Mouse (Mus musculus): ENCODE measurements around the gene Txnrd2. TPM values are rescaled to one million over a fixed set of nuclear protein-coding genes. Genes with fewer than 3 reads are reported as not detected.

Gene Txnrd2
- total and polyA plus RNA-seq, 3 experiments = 14.6 to 24.1 (median 22.0) TPM

DNA sequence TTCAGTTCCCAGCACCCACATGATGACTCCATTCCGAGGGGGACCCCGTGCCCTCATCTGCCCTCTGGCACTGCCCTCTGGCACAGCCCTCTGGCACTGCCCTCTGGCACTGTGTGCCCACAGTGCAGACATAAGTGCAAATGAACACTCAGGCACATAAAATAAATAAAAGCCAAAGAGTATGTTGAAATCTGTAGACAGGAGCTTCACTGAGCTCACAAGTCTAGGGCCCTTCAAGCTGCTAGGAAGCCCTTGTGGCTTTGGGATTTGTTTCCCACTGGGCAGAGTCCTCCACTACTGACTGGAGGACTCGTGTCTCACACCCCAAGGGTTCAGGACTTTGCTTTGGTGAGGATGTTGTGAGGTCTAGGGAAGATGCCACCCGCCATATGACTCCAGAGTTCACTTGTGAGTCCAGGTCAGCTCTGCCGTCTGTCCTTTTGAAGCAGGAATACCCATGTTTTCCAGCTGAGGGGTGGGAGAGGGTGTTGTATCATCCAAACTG, 1.9 kb downstream of the Txnrd2 start:
- no peak overlapping the region for H3K4me3 ChIP-seq (replicated peaks in 1 of 3; ENCODE audit: low read depth in 2 of 3, low read length in 2 of 3, poor library complexity in 1 of 3)
- H3K9ac ChIP-seq (ENCODE audit: insufficient read depth, low read depth) = no peak overlapping the region
- no peak for DNase-seq (ENCODE audit: extremely low read depth)
- H3K36me3 ChIP-seq (replicated peaks in 1 of 2; ENCODE audit: control insufficient read depth in 1 of 2, insufficient read depth in 1 of 2, low read length in 1 of 2) = peaks cover 3 to 44% of the 10 kb centered on the region in 2 experiments
- in situ Hi-C loops (cut with MboI; ENCODE audit: low pct_ligation_motif_present, low pct_unique_long_range_greater_than_20kb, low sequenced_read_pairs) (no loop called here), dilution Hi-C loops (cut with MboI; ENCODE audit: extremely low pct_ligation_motif_present, extremely low pct_unique_long_range_greater_than_20kb, low sequenced_read_pairs) (no loop called here)
- TF ChIP-seq IRF4 (IDR thresholded peaks at IDR 0.05; ENCODE audit: low read depth, low read length) (no peak), TCF12 (IDR thresholded peaks at IDR 0.05; ENCODE audit: low read depth, low read length) (no peak), RCOR1 (conservative IDR thresholded peaks at IDR 0.05; ENCODE audit: low read depth, low read length) (no peak), MXI1 (IDR thresholded peaks at IDR 0.05; ENCODE audit: low read depth, low read length) (no peak), POLR2A (IDR thresholded peaks at IDR 0.05; ENCODE audit: low read depth, low read length) (no peak), TBP (conservative IDR thresholded peaks at IDR 0.05; ENCODE audit: low read depth, low read length) (no peak), PAX5 (IDR thresholded peaks at IDR 0.05; ENCODE audit: low read length) (no peak), NELFE (IDR thresholded peaks at IDR 0.05; ENCODE audit: low read depth, low read length) (no peak), ZMIZ1 (IDR thresholded peaks at IDR 0.05; ENCODE audit: low read depth, low read length) (no peak), MAFK (IDR thresholded peaks at IDR 0.05; ENCODE audit: insufficient replicate concordance, low read length) (no peak), BHLHE40 (IDR thresholded peaks at IDR 0.05; ENCODE audit: low read depth, low read length) (no peak), POLR2AphosphoS2 (IDR thresholded peaks at IDR 0.05; ENCODE audit: low read depth, low read length) (no peak), NRF1 (IDR thresholded peaks at IDR 0.05; ENCODE audit: low read depth, low read length) (no peak), GABPA (IDR thresholded peaks at IDR 0.05; ENCODE audit: insufficient replicate concordance, low read depth, low read length) (no peak)
- peaks cover 6% of the 10 kb centered on the region for H3K79me2 ChIP-seq (replicated peaks; ENCODE audit: control insufficient read depth, extremely low read depth, insufficient read depth, poor library complexity, severe bottlenecking)
- no peak overlapping the region for H3K4me2 ChIP-seq (ENCODE audit: insufficient read depth, low read depth, poor library complexity, severe bottlenecking)
- H3K4me1 ChIP-seq (ENCODE audit: control insufficient read depth in 1 of 2, insufficient read depth in 2 of 2) = peaks cover 16 to 44% of the 10 kb centered on the region in 2 experiments
- no peaks in the 10 kb centered on the region for H3K9me3 ChIP-seq (replicated peaks; ENCODE audit: low read length)
- no peaks in the 10 kb centered on the region for H3K27me3 ChIP-seq (replicated peaks)
- H3K27ac ChIP-seq (ENCODE audit: insufficient read depth, low read depth) = no peak overlapping the region

DNA sequence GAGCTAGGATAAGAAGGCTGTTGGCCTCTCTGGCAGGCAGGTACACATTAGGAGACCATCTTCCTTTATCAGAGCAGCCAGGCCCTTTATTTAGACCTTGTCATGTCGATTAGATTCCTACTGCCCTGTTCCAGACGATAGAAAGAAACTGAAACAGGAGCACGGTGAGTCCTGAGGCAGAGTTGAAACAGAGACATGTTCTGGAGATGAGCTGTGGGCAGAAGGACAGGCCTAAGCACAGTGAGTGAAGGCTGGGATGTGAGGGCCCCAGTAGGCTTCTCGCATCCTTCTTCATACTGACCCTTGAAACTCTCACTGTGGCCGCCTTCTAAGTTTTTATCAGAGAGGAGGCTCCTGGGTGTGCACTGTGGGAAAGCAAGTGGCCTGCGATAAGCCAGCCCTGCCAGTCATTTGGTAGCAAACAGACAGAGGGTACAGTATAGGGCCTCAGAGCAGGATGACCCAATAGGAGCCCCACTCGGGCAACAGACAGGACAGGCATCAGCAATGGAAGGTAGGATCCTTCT, 2.4 kb downstream of the Txnrd2 start:
- H3K27me3 ChIP-seq (replicated peaks) = no peaks in the 10 kb centered on the region
- dilution Hi-C loops (cut with MboI; ENCODE audit: extremely low pct_ligation_motif_present, extremely low pct_unique_long_range_greater_than_20kb, low sequenced_read_pairs) = no loop called here
- no peak for DNase-seq (ENCODE audit: extremely low read depth)
- H3K36me3 ChIP-seq (replicated peaks in 1 of 2; ENCODE audit: control insufficient read depth in 1 of 2, insufficient read depth in 1 of 2, low read length in 1 of 2) = peaks cover 0 to 41% of the 10 kb centered on the region in 2 experiments
- H3K79me2 ChIP-seq (replicated peaks; ENCODE audit: control insufficient read depth, extremely low read depth, insufficient read depth, poor library complexity, severe bottlenecking) = peaks cover 6% of the 10 kb centered on the region
- H3K27ac ChIP-seq (ENCODE audit: insufficient read depth, low read depth) = no peak overlapping the region
- no peak for TF ChIP-seq NRF1 (IDR thresholded peaks at IDR 0.05; ENCODE audit: low read depth, low read length)
- no peak for TF ChIP-seq GABPA (IDR thresholded peaks at IDR 0.05; ENCODE audit: insufficient replicate concordance, low read depth, low read length)
- no peak for TF ChIP-seq UBTF (IDR thresholded peaks at IDR 0.05; ENCODE audit: low read depth, low read length)
- TF ChIP-seq MAZ (IDR thresholded peaks at IDR 0.05; ENCODE audit: low read depth, low read length) = no peak
- TF ChIP-seq E2F4 (IDR thresholded peaks at IDR 0.05; ENCODE audit: insufficient replicate concordance, low read depth, low read length) = no peak
- no peak for TF ChIP-seq USF1 (IDR thresholded peaks at IDR 0.05; ENCODE audit: low read depth, low read length)
- TF ChIP-seq USF2 (conservative IDR thresholded peaks at IDR 0.05; ENCODE audit: low read depth, low read length) = no peak
- TF ChIP-seq ZKSCAN1 (IDR thresholded peaks at IDR 0.05; ENCODE audit: borderline replicate concordance, low read depth, low read length) = no peak
- no peak for TF ChIP-seq IRF4 (IDR thresholded peaks at IDR 0.05; ENCODE audit: low read depth, low read length)
- TF ChIP-seq ZMIZ1 (IDR thresholded peaks at IDR 0.05; ENCODE audit: low read depth, low read length) = no peak
- TF ChIP-seq SMC3 (IDR thresholded peaks at IDR 0.05; ENCODE audit: low read depth, low read length) = no peak
- H3K4me2 ChIP-seq (ENCODE audit: insufficient read depth, low read depth, poor library complexity, severe bottlenecking) = no peak overlapping the region
- H3K4me1 ChIP-seq (ENCODE audit: control insufficient read depth in 1 of 2, insufficient read depth in 2 of 2) = peaks cover 16 to 38% of the 10 kb centered on the region in 2 experiments
- in situ Hi-C loops (cut with MboI; ENCODE audit: low pct_ligation_motif_present, low pct_unique_long_range_greater_than_20kb, low sequenced_read_pairs) = no loop called here
- no peaks in the 10 kb centered on the region for H3K9me3 ChIP-seq (replicated peaks; ENCODE audit: low read length)
- H3K9ac ChIP-seq (ENCODE audit: insufficient read depth, low read depth) = no peak overlapping the region
- no peak overlapping the region for H3K4me3 ChIP-seq (replicated peaks in 1 of 3; ENCODE audit: low read depth in 2 of 3, low read length in 2 of 3, poor library complexity in 1 of 3)
